Mouse (Mus musculus) forebrain, embryonic 11.5 days (tissue): ENCODE data around the gene 4930548H24Rik. TPM values are rescaled to one million over a fixed set of nuclear protein-coding genes. Genes with fewer than 3 reads are reported as not detected.

Experiments used
- ATAC-seq: fragments of 200-750 bp; cut with Nextera tagmentation; replicated peaks from 2 replicates; pipeline ENCODE4 v1.8.0; 2017; ENCODE audit warnings: moderate TSS enrichment; ENCODE audit not compliant: low FRiP score
- DNase-seq: peaks from one replicate; pipeline ENCODE4 v3.0.0-alpha.2; 2017; ENCODE audit warnings: low spot score
- H3K27ac ChIP-seq: fragments of 300-500 bp; sonication (generic); 2 replicates; pipeline ENCODE4 v1.5.1; 2014; ENCODE audit warnings: low read depth, low read length
- H3K27me3 ChIP-seq: fragments of 300-500 bp; sonication (generic); 2 replicates; pipeline ENCODE4 v1.6.1; 2014; ENCODE audit warnings: mild to moderate bottlenecking, low read length, mixed read lengths; ENCODE audit not compliant: control insufficient read depth, insufficient read depth
- H3K36me3 ChIP-seq: fragments of 300-500 bp; sonication (generic); 2 replicates; pipeline ENCODE4 v1.6.1; 2014; ENCODE audit warnings: mild to moderate bottlenecking, low read length, moderate library complexity, mixed read lengths; ENCODE audit not compliant: control insufficient read depth, insufficient read depth
- H3K4me1 ChIP-seq: fragments of 300-500 bp; sonication (generic); replicated peaks from 2 replicates; pipeline ENCODE4 v1.6.1; 2014; ENCODE audit warnings: low read length, mixed read lengths; ENCODE audit not compliant: control insufficient read depth, insufficient read depth
- H3K4me2 ChIP-seq: fragments of 300-500 bp; sonication (generic); 2 replicates; pipeline ENCODE4 v1.6.1; 2014; ENCODE audit warnings: low read depth, mild to moderate bottlenecking, low read length, moderate library complexity, mixed read lengths; ENCODE audit not compliant: severe bottlenecking
- H3K4me3 ChIP-seq: fragments of 300-500 bp; sonication (generic); 2 replicates; pipeline ENCODE4 v1.5.1; 2014; ENCODE audit warnings: low read depth, low read length
- H3K9ac ChIP-seq: fragments of 300-500 bp; sonication (generic); 2 replicates; pipeline ENCODE4 v1.6.1; 2014; ENCODE audit warnings: low read length
- H3K9me3 ChIP-seq: fragments of 300-500 bp; sonication (generic); 2 replicates; pipeline ENCODE4 v1.6.1; 2016; ENCODE audit warnings: low read length, mixed read lengths; ENCODE audit not compliant: control insufficient read depth
- WGBS: fragments of 180-500 bp; shearing (Covaris S2); extraction: QIAGEN DNeasy Blood & Tissue Kit; methylation state at CpG from one replicate; pipeline ENCODE4 v1.1.7; 2014; 5-methylcytosine and 5-hydroxymethylcytosine counted together
- polyA plus RNA-seq: library from polyadenylated mRNA; unstranded; fragments of >200 nt; fragmentation: Nextera tagmentation; extraction: Ambion mirVana; gene quantifications from 2 replicates; pipeline ENCODE4 v1.2.1, GENCODE M21; 2014

4930548H24Rik gene
- 0.23 TPM in 1 of 2 replicates, not detected in the other for polyA plus RNA-seq

DNA sequence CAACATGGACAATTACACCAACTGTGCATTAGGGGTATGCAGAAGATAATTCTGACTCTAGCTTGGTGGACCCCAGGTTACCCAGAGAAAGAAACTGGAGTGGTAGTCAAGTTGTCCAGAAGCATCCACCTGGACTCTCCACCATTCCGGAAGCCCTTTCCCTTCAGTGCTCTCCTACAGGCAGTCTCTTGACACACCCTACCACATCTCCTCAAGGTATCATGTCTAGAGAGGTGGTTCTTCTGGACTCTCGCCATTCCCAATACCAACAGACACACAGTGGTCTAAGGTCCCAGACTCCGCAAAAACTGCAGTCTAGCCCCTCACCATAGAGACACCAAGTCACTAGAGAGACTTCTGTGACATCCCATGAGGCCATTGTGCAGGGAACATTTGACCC, at the start of gene 4930548H24Rik:
Gene 4930548H24Rik, plus strand, starts transcription at position 301 of the 400 bp plus-strand sequence.
- Histone ChIP-seq H3K27me3 (no peaks in the 10 kb centered on the region), H3K4me2 (no peak within 1 kb of the TSS), H3K36me3 (no peaks in the 10 kb centered on the region; the same call in 1 of the 2 replicates), H3K9ac (no peak within 1 kb of the TSS), H3K4me3 (no peak within 1 kb of the TSS), H3K9me3 (no peaks in the 10 kb centered on the region), H3K4me1 (no peaks in the 10 kb centered on the region), H3K27ac (no peak within 1 kb of the TSS)
- no peak for DNase-seq
- WGBS: 94% methylated on average over 3 of the region's 3 CpGs
- no peak for ATAC-seq

- DNase-seq (no peak), ATAC-seq (no peak)
- Histone ChIP-seq H3K9ac (no peak overlapping the region), H3K4me2 (no peak overlapping the region), H3K4me1 (peaks cover 6% of the 10 kb centered on the region; the same call in 1 of the 2 replicates), H3K27me3 (no peaks in the 10 kb centered on the region), H3K27ac (no peak overlapping the region), H3K36me3 (no peaks in the 10 kb centered on the region), H3K4me3 (no peak overlapping the region), H3K9me3 (no peaks in the 10 kb centered on the region)
- WGBS: 94% methylated on average over 2 of the region's 2 CpGs
Observed at GRCm38 (mm10) chr5:31451336-31451735, 34.2 kb upstream of the 4930548H24Rik start.

DNA sequence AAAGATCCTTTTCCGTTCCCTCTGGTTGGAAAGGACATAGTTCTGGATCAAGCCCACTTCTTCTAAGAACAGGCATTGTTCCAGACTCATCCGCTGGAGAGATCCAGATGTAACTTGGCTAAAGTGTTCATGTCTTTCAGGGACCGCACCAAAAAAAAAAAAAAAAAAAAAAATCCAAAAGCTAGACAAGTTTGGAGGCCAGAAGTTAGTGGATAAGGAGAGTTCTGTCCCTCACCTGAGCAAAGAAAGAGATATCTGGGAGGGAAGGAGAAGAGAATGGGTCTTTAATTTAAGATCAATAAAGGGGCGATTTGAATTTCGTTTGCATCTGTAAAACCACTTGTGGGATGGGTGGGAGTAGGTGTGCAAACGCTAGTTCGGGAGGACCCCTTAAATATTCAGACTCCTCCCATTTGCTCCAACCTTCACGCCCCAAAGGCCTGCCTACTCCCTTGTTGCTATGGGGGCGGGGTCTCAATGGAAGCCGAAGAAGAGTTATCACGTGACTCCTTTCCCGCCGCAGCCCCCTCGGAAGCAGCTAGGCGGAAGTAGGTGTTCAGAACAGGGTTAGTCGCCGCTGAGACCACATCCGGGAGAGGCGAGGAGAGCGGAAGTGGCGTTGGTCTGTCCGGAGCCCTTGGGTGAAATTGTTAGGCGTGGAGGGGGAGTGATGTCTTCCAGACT, 33.5 kb upstream of the 4930548H24Rik start, which contains the start of gene Zfp512:
Gene Zfp512, plus strand, starts transcription at position 554 of the 684 bp plus-strand sequence.
- peak within 1 kb of the TSS; percentile 46 for H3K4me3 ChIP-seq
- H3K9me3 ChIP-seq: no peaks in the 10 kb centered on the region
- no peak within 1 kb of the TSS for H3K27ac ChIP-seq
- H3K27me3 ChIP-seq: no peaks in the 10 kb centered on the region
- peaks cover 6% of the 10 kb centered on the region; the same call in 1 of the 2 replicates for H3K4me1 ChIP-seq
- ATAC-seq (peak; percentile 100), DNase-seq (peak; percentile 96)
- H3K9ac ChIP-seq: peak within 1 kb of the TSS; percentile 66
- WGBS: 7% methylated on average over 23 of the region's 23 CpGs
- no peaks in the 10 kb centered on the region for H3K36me3 ChIP-seq
- H3K4me2 ChIP-seq: peak within 1 kb of the TSS; percentile 75

DNA sequence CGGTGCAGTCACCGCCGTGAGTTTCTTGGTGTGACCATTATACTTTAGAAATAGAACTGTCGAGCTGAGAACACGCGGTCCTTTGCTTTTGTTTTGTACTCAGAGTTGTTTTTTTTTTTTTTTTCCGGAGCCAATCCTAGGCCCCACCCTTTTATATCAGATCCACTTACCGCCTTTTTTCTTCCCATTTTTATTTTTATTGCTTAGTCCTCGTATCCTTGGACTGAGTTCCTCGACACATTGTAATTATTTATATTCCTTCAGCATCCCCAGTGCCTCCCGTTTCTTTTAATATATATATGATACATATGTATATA, 33.0 kb upstream of the 4930548H24Rik start:
- Histone ChIP-seq H3K4me2 (peak overlapping the region; percentile 75; the same call in 1 of the 2 replicates), H3K4me1 (peaks cover 6% of the 10 kb centered on the region; the same call in 1 of the 2 replicates), H3K4me3 (peak overlapping the region; percentile 46), H3K27ac (no peak overlapping the region), H3K27me3 (no peaks in the 10 kb centered on the region), H3K36me3 (no peaks in the 10 kb centered on the region), H3K9me3 (no peaks in the 10 kb centered on the region), H3K9ac (peak overlapping the region; percentile 66)
- no peak for DNase-seq
- peak; percentile 43; the same call in 1 of the 2 replicates for ATAC-seq
- 1% methylated on average over 11 of the region's 11 CpGs for WGBS

DNA sequence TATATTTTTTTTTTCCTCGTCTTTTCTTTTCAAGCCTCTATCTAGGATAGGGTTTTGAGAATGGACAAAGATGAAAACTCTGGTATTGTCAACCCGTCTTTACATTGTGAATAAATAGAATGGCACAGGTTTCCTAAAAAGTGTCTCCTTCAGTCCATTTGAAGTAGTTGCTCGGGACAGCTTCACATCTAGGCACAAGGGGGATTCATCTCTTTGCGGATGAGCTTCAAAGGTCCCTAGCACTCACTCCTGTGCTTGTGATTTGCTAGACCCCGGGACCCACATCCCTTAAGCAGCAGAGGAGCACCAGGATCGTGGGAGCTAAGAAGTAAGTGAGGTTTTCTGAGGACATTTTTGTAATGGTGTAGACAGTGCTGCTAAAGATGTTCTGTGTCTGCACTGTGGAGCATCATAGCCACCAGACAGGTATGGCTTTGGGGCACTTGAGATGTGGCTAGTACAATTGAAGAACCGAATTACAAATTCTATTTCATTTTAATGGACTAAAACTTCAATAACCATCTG, 32.6 kb upstream of the 4930548H24Rik start:
- peak overlapping the region; percentile 46 for H3K4me3 ChIP-seq
- H3K4me2 ChIP-seq: peak overlapping the region; percentile 75
- ATAC-seq (no peak), DNase-seq (no peak)
- H3K9ac ChIP-seq: peak overlapping the region; percentile 66
- no peak overlapping the region for H3K27ac ChIP-seq
- no peaks in the 10 kb centered on the region for H3K27me3 ChIP-seq
- peaks cover 6% of the 10 kb centered on the region; the same call in 1 of the 2 replicates for H3K4me1 ChIP-seq
- H3K36me3 ChIP-seq: no peaks in the 10 kb centered on the region
- no peaks in the 10 kb centered on the region for H3K9me3 ChIP-seq
- WGBS: 18% methylated on average over 7 of the region's 7 CpGs

- Histone ChIP-seq H3K9me3 (no peaks in the 10 kb centered on the region), H3K4me1 (no peaks in the 10 kb centered on the region), H3K9ac (no peak overlapping the region), H3K4me2 (no peak overlapping the region), H3K4me3 (no peak overlapping the region), H3K27ac (no peak overlapping the region), H3K36me3 (peaks cover 12% of the 10 kb centered on the region), H3K27me3 (no peaks in the 10 kb centered on the region)
- 94% methylated on average over 3 of the region's 3 CpGs for WGBS
- ATAC-seq (no peak), DNase-seq (no peak)
Observed at GRCm38 (mm10) chr5:31467798-31468197, 17.7 kb upstream of the 4930548H24Rik start.

GRCm38 (mm10) chr5:31469711-31470110, 15.8 kb upstream of the 4930548H24Rik start:
- Histone ChIP-seq H3K4me1 (no peaks in the 10 kb centered on the region), H3K4me3 (no peak overlapping the region), H3K36me3 (peaks cover 14% of the 10 kb centered on the region), H3K9me3 (no peaks in the 10 kb centered on the region), H3K9ac (no peak overlapping the region), H3K27me3 (no peaks in the 10 kb centered on the region), H3K4me2 (no peak overlapping the region), H3K27ac (no peak overlapping the region)
- DNase-seq (no peak), ATAC-seq (no peak)
- WGBS: 87% methylated on average over 6 of the region's 6 CpGs

GRCm38 (mm10) chr5:31470334-31470733, 15.2 kb upstream of the 4930548H24Rik start:
- H3K9ac ChIP-seq: no peak overlapping the region
- no peak for ATAC-seq
- H3K36me3 ChIP-seq: peaks cover 14% of the 10 kb centered on the region
- H3K4me1 ChIP-seq: no peaks in the 10 kb centered on the region
- no peak overlapping the region for H3K4me2 ChIP-seq
- H3K27me3 ChIP-seq: no peaks in the 10 kb centered on the region
- WGBS: 76% methylated on average over 7 of the region's 7 CpGs
- H3K4me3 ChIP-seq: no peak overlapping the region
- peak; percentile 62 for DNase-seq
- no peak overlapping the region for H3K27ac ChIP-seq
- no peaks in the 10 kb centered on the region for H3K9me3 ChIP-seq
